Mouse (Mus musculus) NIH3T3 (cell line): ENCODE data around the gene Traf3.

Source experiments
- DNase-seq: peaks from one replicate; pipeline ENCODE4 v3.0.0-alpha.2; 2012; ENCODE audit warnings: low read depth

Gene Traf3

GRCm38 (mm10) chr12:111153946-111154345 is 12.2 kb upstream of the Traf3 start:
- no peak for DNase-seq

GRCm38 (mm10) chr12:111154641-111155040 is 11.5 kb upstream of the Traf3 start:
- no peak for DNase-seq

GRCm38 (mm10) chr12:111155756-111156155 is 10.4 kb upstream of the Traf3 start:
- DNase-seq, result no peak

- no peak for DNase-seq
Observed at GRCm38 (mm10) chr12:111159659-111160428, 6.3 kb upstream of the Traf3 start.

GRCm38 (mm10) chr12:111160871-111161270 is 5.3 kb upstream of the Traf3 start:
- DNase-seq, result no peak

- DNase-seq, result no peak
Observed at GRCm38 (mm10) chr12:111161943-111162311, 4.2 kb upstream of the Traf3 start.

GRCm38 (mm10) chr12:111162312-111163061 is 3.7 kb upstream of the Traf3 start:
- DNase-seq, result peak; percentile 17

- DNase-seq, result peak; percentile 94
Observed at GRCm38 (mm10) chr12:111164310-111164751, 1.8 kb upstream of the Traf3 start.

GRCm38 (mm10) chr12:111165146-111165812 is 891 bp upstream of the Traf3 start:
- peak; percentile 69 for DNase-seq

- peak; percentile 57 for DNase-seq
Observed at GRCm38 (mm10) chr12:111166681-111167289, 615 bp downstream of the Traf3 start.

GRCm38 (mm10) chr12:111168891-111169290 is 2.7 kb downstream of the Traf3 start:
- DNase-seq, result no peak

GRCm38 (mm10) chr12:111178772-111179171 is 12.6 kb downstream of the Traf3 start:
- DNase-seq, result no peak

GRCm38 (mm10) chr12:111181848-111182247 is 15.7 kb downstream of the Traf3 start:
- no peak for DNase-seq

GRCm38 (mm10) chr12:111182378-111182777 is 16.2 kb downstream of the Traf3 start:
- no peak for DNase-seq

- DNase-seq, result no peak
Observed at GRCm38 (mm10) chr12:111184476-111184875, 18.3 kb downstream of the Traf3 start, which contains the start of gene 4930595D18Rik. Gene 4930595D18Rik, minus strand, starts transcription at chr12:111184491.

GRCm38 (mm10) chr12:111186986-111187385 is 20.8 kb downstream of the Traf3 start:
- DNase-seq, result peak; percentile 65

GRCm38 (mm10) chr12:111188295-111188694 is 22.1 kb downstream of the Traf3 start:
- DNase-seq, result no peak

GRCm38 (mm10) chr12:111190355-111190754 is 24.2 kb downstream of the Traf3 start:
- DNase-seq, result no peak

GRCm38 (mm10) chr12:111190891-111191290 is 24.7 kb downstream of the Traf3 start:
- no peak for DNase-seq

GRCm38 (mm10) chr12:111192777-111193176 is 26.6 kb downstream of the Traf3 start:
- DNase-seq, result no peak

GRCm38 (mm10) chr12:111193331-111193730 is 27.2 kb downstream of the Traf3 start:
- DNase-seq, result no peak

- DNase-seq, result no peak
Observed at GRCm38 (mm10) chr12:111196548-111196947, 30.4 kb downstream of the Traf3 start.
